Mouse (Mus musculus): ENCODE results near the gene Wdr35. TPM values are rescaled to one million over a fixed set of nuclear protein-coding genes. Genes with fewer than 3 reads are reported as not detected.

Gene Wdr35
- total RNA-seq, 2 experiments from 2014 or later, result 8.8 to 11.8 TPM

GRCm38 (mm10) chr12:9071493-9071892, 97.8 kb downstream of the Wdr35 start:
- intact Hi-C loops (cut with DNase I), result no loop called here
- Histone ChIP-seq H3K27ac (no peak overlapping the region), H3K4me3 (no peak overlapping the region)
- DNase-seq, result no peak
- TF ChIP-seq CTCF (IDR thresholded peaks at IDR 0.05), result no peak

GRCm38 (mm10) chr12:9077554-9078125, 103.9 kb downstream of the Wdr35 start:
- no peak overlapping the region for H3K27ac ChIP-seq
- DNase-seq, result no peak
- intact Hi-C loops (cut with DNase I), result no loop called here
- H3K4me3 ChIP-seq, result no peak overlapping the region
- no peak for TF ChIP-seq CTCF (IDR thresholded peaks at IDR 0.05)

Other genes with a start within 250 kb of the Wdr35 start
- 1 to 10 TPM; 1.9 to 2.7 TPM for gene Sdc1, start 202.6 kb upstream of the Wdr35 start, total RNA-seq (2021)
- gene Laptm4a, start 52.2 kb upstream of the Wdr35 start, total RNA-seq (2021), result 100 to 1,000 TPM; 195 to 263 TPM
- under 1 TPM in 1 of 2 experiments, not detected in 1; 0.36 TPM for gene Matn3, start 26.0 kb upstream of the Wdr35 start, total RNA-seq (2021)
- gene Ttc32, start 56.1 kb downstream of the Wdr35 start, total RNA-seq (2021), result 10 to 100 TPM; 25.2 to 27.6 TPM

Data from gastrocnemius, adult 2 months (tissue).